Mouse (Mus musculus) limb, embryonic 10.5 days (tissue): ENCODE measurements around the gene Calml3. TPM values are rescaled to one million over a fixed set of nuclear protein-coding genes. Genes with fewer than 3 reads are reported as not detected.

Experiments
- DNase-seq: peaks from one replicate; pipeline ENCODE4 v3.0.0-alpha.2; 2017; ENCODE audit warnings: low spot score
- H3K27ac ChIP-seq: fragments of 300-500 bp; sonication (generic); 2 replicates; pipeline ENCODE4 v1.5.1; 2016; ENCODE audit warnings: mild to moderate bottlenecking
- H3K27me3 ChIP-seq: fragments of 300-500 bp; sonication (generic); 2 replicates; pipeline ENCODE4 v1.6.1; 2016; ENCODE audit warnings: low read depth, mild to moderate bottlenecking; ENCODE audit not compliant: poor library complexity, severe bottlenecking
- H3K36me3 ChIP-seq: fragments of 300-500 bp; sonication (generic); 2 replicates; pipeline ENCODE4 v1.6.1; 2016; ENCODE audit warnings: mild to moderate bottlenecking, moderate library complexity
- H3K4me1 ChIP-seq: fragments of 300-500 bp; sonication (generic); 2 replicates; pipeline ENCODE4 v1.6.1; 2016
- H3K4me3 ChIP-seq: fragments of 300-500 bp; sonication (generic); 2 replicates; pipeline ENCODE4 v1.5.1; 2016; ENCODE audit warnings: mild to moderate bottlenecking, moderate library complexity
- H3K9me3 ChIP-seq: fragments of 300-500 bp; sonication (generic); replicated peaks from 2 replicates; pipeline ENCODE4 v1.6.1; 2016; ENCODE audit warnings: mild to moderate bottlenecking
- WGBS: fragments of 180-500 bp; shearing (Covaris S2); methylation state at CpG from one replicate; pipeline ENCODE4 v1.1.7; 2016; 5-methylcytosine and 5-hydroxymethylcytosine counted together
- polyA plus RNA-seq: library from polyadenylated mRNA; unstranded; fragments of >200 nt; fragmentation: Nextera tagmentation; extraction: Ambion mirVana; gene quantifications from 2 replicates; pipeline ENCODE4 v1.2.1, GENCODE M21; 2016

The Calml3 gene
- polyA plus RNA-seq, 1 experiment from 2014 or later: not detected

GRCm38 (mm10) chr13:3753291-3753690, 50.8 kb downstream of the Calml3 start:
- no peaks in the 10 kb centered on the region for H3K36me3 ChIP-seq
- no peak for DNase-seq
- H3K27me3 ChIP-seq: no peaks in the 10 kb centered on the region
- H3K9me3 ChIP-seq: no peaks in the 10 kb centered on the region
- peaks cover 6% of the 10 kb centered on the region; the same call in 1 of the 2 replicates for H3K4me1 ChIP-seq
- WGBS: 93% methylated on average over 2 of the region's 2 CpGs
- no peak overlapping the region for H3K4me3 ChIP-seq
- no peak overlapping the region for H3K27ac ChIP-seq

Other genes starting within 250 kb of the Calml3 start
- 23.7 and 25.8 TPM in 2 replicates for gene Fam208b, start 193.2 kb downstream of the Calml3 start, polyA plus RNA-seq
- gene Asb13, start 170.3 kb downstream of the Calml3 start, polyA plus RNA-seq: 14.9 and 16.1 TPM in 2 replicates
- gene Calm4, start 33.4 kb upstream of the Calml3 start, polyA plus RNA-seq: not detected in 2 replicates
- gene Calm5, start 49.9 kb upstream of the Calml3 start, polyA plus RNA-seq: not detected in 2 replicates
- 70.6 and 101 TPM in 2 replicates for gene Net1, start 113.9 kb upstream of the Calml3 start, polyA plus RNA-seq
- not detected in 2 replicates for gene Tubal3, start 114.0 kb upstream of the Calml3 start, polyA plus RNA-seq
- 0.09 TPM in 1 of 2 replicates, not detected in the other for gene Ucn3, start 141.0 kb upstream of the Calml3 start, polyA plus RNA-seq
- gene Akr1c14, start 244.7 kb upstream of the Calml3 start, polyA plus RNA-seq: 0.18 TPM in 2 replicates